Mouse (Mus musculus): Measurements from ENCODE around the gene Pde7b. TPM values are rescaled to one million over a fixed set of nuclear protein-coding genes. Genes with fewer than 3 reads are reported as not detected.

Pde7b gene
- polyA plus RNA-seq, 1 experiment from 2014 or later, result 3.9 TPM

- WGBS, result 80% methylated on average over 8 of the region's 8 CpGs
Measured at GRCm38 (mm10) chr10:20479481-20479880, 245.4 kb downstream of the Pde7b start.

GRCm38 (mm10) chr10:20478456-20478855 lies 246.4 kb downstream of the Pde7b start:
- WGBS, result 94% methylated on average over 8 of the region's 8 CpGs

More at GRCm38 (mm10) chr10:20479481-20479880, 245.4 kb downstream of the Pde7b start:
- Histone ChIP-seq H3K27ac (no peak overlapping the region), H3K36me3 (replicated peaks; ENCODE audit: control insufficient read depth, insufficient read depth) (no peaks in the 10 kb centered on the region), H3K27me3 (ENCODE audit: control insufficient read depth, insufficient read depth, low read length) (no peaks in the 10 kb centered on the region), H3K4me2 (replicated peaks) (no peak overlapping the region), H3K9me3 (ENCODE audit: control insufficient read depth, low read length) (no peaks in the 10 kb centered on the region), H3K4me3 (replicated peaks; ENCODE audit: low read length) (no peak overlapping the region), H3K4me1 (replicated peaks; ENCODE audit: control insufficient read depth, insufficient read depth, low read length) (0 out of 2 replicates have a peak, but pooled peaks cover 5% of the 10 kb centered on the region), H3K9ac (no peak overlapping the region)
- ATAC-seq (ENCODE audit: low FRiP score) (no peak), DNase-seq (ENCODE audit: low spot score) (no peak)

GRCm38 (mm10) chr10:20474831-20475230 lies 250.0 kb downstream of the Pde7b start:
- 0 out of 2 replicates have a peak, but pooled peaks cover 5% of the 10 kb centered on the region for H3K4me1 ChIP-seq (replicated peaks; ENCODE audit: control insufficient read depth, insufficient read depth, low read length)
- no peak overlapping the region for H3K27ac ChIP-seq
- H3K4me3 ChIP-seq (replicated peaks; ENCODE audit: low read length), result no peak overlapping the region
- no peak overlapping the region for H3K4me2 ChIP-seq (replicated peaks)
- H3K36me3 ChIP-seq (replicated peaks; ENCODE audit: control insufficient read depth, insufficient read depth), result no peaks in the 10 kb centered on the region
- 17% methylated on average over 7 of the region's 7 CpGs for WGBS
- H3K9ac ChIP-seq, result no peak overlapping the region
- ATAC-seq (ENCODE audit: low FRiP score), result no peak; the same call in 1 of the 2 replicates
- no peaks in the 10 kb centered on the region for H3K9me3 ChIP-seq (ENCODE audit: control insufficient read depth, low read length)
- DNase-seq (ENCODE audit: low spot score), result no peak
- H3K27me3 ChIP-seq (ENCODE audit: control insufficient read depth, insufficient read depth, low read length), result no peaks in the 10 kb centered on the region

More at GRCm38 (mm10) chr10:20478456-20478855, 246.4 kb downstream of the Pde7b start:
- Histone ChIP-seq H3K4me2 (replicated peaks) (no peak overlapping the region), H3K9ac (no peak overlapping the region), H3K27me3 (ENCODE audit: control insufficient read depth, insufficient read depth, low read length) (no peaks in the 10 kb centered on the region), H3K4me3 (replicated peaks; ENCODE audit: low read length) (no peak overlapping the region), H3K36me3 (replicated peaks; ENCODE audit: control insufficient read depth, insufficient read depth) (no peaks in the 10 kb centered on the region), H3K4me1 (replicated peaks; ENCODE audit: control insufficient read depth, insufficient read depth, low read length) (0 out of 2 replicates have a peak, but pooled peaks cover 5% of the 10 kb centered on the region), H3K9me3 (ENCODE audit: control insufficient read depth, low read length) (no peaks in the 10 kb centered on the region), H3K27ac (no peak overlapping the region)
- no peak for DNase-seq (ENCODE audit: low spot score)
- no peak for ATAC-seq (ENCODE audit: low FRiP score)

GRCm38 (mm10) chr10:20474036-20474435 lies 250.8 kb downstream of the Pde7b start:
- DNase-seq (ENCODE audit: low spot score) (no peak), ATAC-seq (ENCODE audit: low FRiP score) (no peak)
- no peaks in the 10 kb centered on the region for H3K9me3 ChIP-seq (ENCODE audit: control insufficient read depth, low read length)
- H3K4me1 ChIP-seq (replicated peaks; ENCODE audit: control insufficient read depth, insufficient read depth, low read length), result 0 out of 2 replicates have a peak, but pooled peaks cover 5% of the 10 kb centered on the region
- no peak overlapping the region for H3K9ac ChIP-seq
- H3K27ac ChIP-seq, result no peak overlapping the region
- no peak overlapping the region for H3K4me3 ChIP-seq (replicated peaks; ENCODE audit: low read length)
- no peaks in the 10 kb centered on the region for H3K27me3 ChIP-seq (ENCODE audit: control insufficient read depth, insufficient read depth, low read length)
- H3K36me3 ChIP-seq (replicated peaks; ENCODE audit: control insufficient read depth, insufficient read depth), result no peaks in the 10 kb centered on the region
- no peak overlapping the region for H3K4me2 ChIP-seq (replicated peaks)
- 81% methylated on average over 9 of the region's 9 CpGs for WGBS

GRCm38 (mm10) chr10:20473505-20473904 lies 251.4 kb downstream of the Pde7b start:
- no peak overlapping the region for H3K4me2 ChIP-seq (replicated peaks)
- H3K4me1 ChIP-seq (replicated peaks; ENCODE audit: control insufficient read depth, insufficient read depth, low read length), result 0 out of 2 replicates have a peak, but pooled peaks cover 5% of the 10 kb centered on the region
- WGBS, result 92% methylated on average over 5 of the region's 5 CpGs
- no peak overlapping the region for H3K27ac ChIP-seq
- no peak for DNase-seq (ENCODE audit: low spot score)
- no peaks in the 10 kb centered on the region for H3K36me3 ChIP-seq (replicated peaks; ENCODE audit: control insufficient read depth, insufficient read depth)
- H3K27me3 ChIP-seq (ENCODE audit: control insufficient read depth, insufficient read depth, low read length), result no peaks in the 10 kb centered on the region
- no peak overlapping the region for H3K4me3 ChIP-seq (replicated peaks; ENCODE audit: low read length)
- no peak overlapping the region for H3K9ac ChIP-seq
- H3K9me3 ChIP-seq (ENCODE audit: control insufficient read depth, low read length), result no peaks in the 10 kb centered on the region
- ATAC-seq (ENCODE audit: low FRiP score), result no peak

- DNase-seq (ENCODE audit: low spot score), result no peak
- no peak for ATAC-seq (ENCODE audit: low FRiP score)
- no peak overlapping the region for H3K27ac ChIP-seq
- 90% methylated on average over 8 of the region's 8 CpGs for WGBS
- H3K9me3 ChIP-seq (ENCODE audit: control insufficient read depth, low read length), result no peaks in the 10 kb centered on the region
- H3K4me1 ChIP-seq (replicated peaks; ENCODE audit: control insufficient read depth, insufficient read depth, low read length), result 0 out of 2 replicates have a peak, but pooled peaks cover 5% of the 10 kb centered on the region
- no peak overlapping the region for H3K9ac ChIP-seq
- no peaks in the 10 kb centered on the region for H3K36me3 ChIP-seq (replicated peaks; ENCODE audit: control insufficient read depth, insufficient read depth)
- no peaks in the 10 kb centered on the region for H3K27me3 ChIP-seq (ENCODE audit: control insufficient read depth, insufficient read depth, low read length)
- no peak overlapping the region for H3K4me2 ChIP-seq (replicated peaks)
- H3K4me3 ChIP-seq (replicated peaks; ENCODE audit: low read length), result no peak overlapping the region
Measured at GRCm38 (mm10) chr10:20472007-20472406, 252.9 kb downstream of the Pde7b start.

GRCm38 (mm10) chr10:20464631-20465030 lies 260.2 kb downstream of the Pde7b start:
- no peak overlapping the region for H3K4me3 ChIP-seq (replicated peaks; ENCODE audit: low read length)
- ATAC-seq (ENCODE audit: low FRiP score), result no peak
- no peak overlapping the region for H3K9ac ChIP-seq
- no peaks in the 10 kb centered on the region for H3K27me3 ChIP-seq (ENCODE audit: control insufficient read depth, insufficient read depth, low read length)
- no peaks in the 10 kb centered on the region for H3K9me3 ChIP-seq (ENCODE audit: control insufficient read depth, low read length)
- WGBS, result 80% methylated on average over 3 of the region's 3 CpGs
- H3K27ac ChIP-seq, result no peak overlapping the region
- no peak for DNase-seq (ENCODE audit: low spot score)
- no peaks in the 10 kb centered on the region for H3K4me1 ChIP-seq (replicated peaks; ENCODE audit: control insufficient read depth, insufficient read depth, low read length)
- H3K4me2 ChIP-seq (replicated peaks), result no peak overlapping the region
- no peaks in the 10 kb centered on the region for H3K36me3 ChIP-seq (replicated peaks; ENCODE audit: control insufficient read depth, insufficient read depth)

GRCm38 (mm10) chr10:20463941-20464340 lies 260.9 kb downstream of the Pde7b start:
- Histone ChIP-seq H3K36me3 (replicated peaks; ENCODE audit: control insufficient read depth, insufficient read depth) (no peaks in the 10 kb centered on the region), H3K4me2 (replicated peaks) (no peak overlapping the region), H3K4me3 (replicated peaks; ENCODE audit: low read length) (no peak overlapping the region), H3K9ac (no peak overlapping the region), H3K27me3 (ENCODE audit: control insufficient read depth, insufficient read depth, low read length) (no peaks in the 10 kb centered on the region), H3K4me1 (replicated peaks; ENCODE audit: control insufficient read depth, insufficient read depth, low read length) (no peaks in the 10 kb centered on the region), H3K27ac (no peak overlapping the region), H3K9me3 (ENCODE audit: control insufficient read depth, low read length) (no peaks in the 10 kb centered on the region)
- 90% methylated on average over 1 of the region's 1 CpGs for WGBS
- DNase-seq (ENCODE audit: low spot score) (no peak), ATAC-seq (ENCODE audit: low FRiP score) (no peak)

GRCm38 (mm10) chr10:20462596-20462995 lies 262.3 kb downstream of the Pde7b start:
- ATAC-seq (ENCODE audit: low FRiP score) (no peak), DNase-seq (ENCODE audit: low spot score) (no peak)
- H3K4me3 ChIP-seq (replicated peaks; ENCODE audit: low read length), result no peak overlapping the region
- no peak overlapping the region for H3K4me2 ChIP-seq (replicated peaks)
- no peaks in the 10 kb centered on the region for H3K4me1 ChIP-seq (replicated peaks; ENCODE audit: control insufficient read depth, insufficient read depth, low read length)
- no peaks in the 10 kb centered on the region for H3K27me3 ChIP-seq (ENCODE audit: control insufficient read depth, insufficient read depth, low read length)
- no peaks in the 10 kb centered on the region for H3K9me3 ChIP-seq (ENCODE audit: control insufficient read depth, low read length)
- WGBS, result 83% methylated on average over 4 of the region's 4 CpGs
- H3K9ac ChIP-seq, result no peak overlapping the region
- H3K27ac ChIP-seq, result no peak overlapping the region
- no peaks in the 10 kb centered on the region for H3K36me3 ChIP-seq (replicated peaks; ENCODE audit: control insufficient read depth, insufficient read depth)
